Mouse (Mus musculus) MEL (cell line): Measurements from ENCODE around the gene Tprg. TPM values are rescaled to one million over a fixed set of nuclear protein-coding genes. Genes with fewer than 3 reads are reported as not detected.

Experiments used
- DNase-seq: peaks from one replicate; pipeline ENCODE4 v3.0.0; 2011; ENCODE audit warnings: low read depth, low spot score
- H3K27ac ChIP-seq: 2 replicates; pipeline ENCODE4 v1.5.1; 2012; ENCODE audit warnings: low read depth, mild to moderate bottlenecking, control low read depth, low read length, moderate library complexity; ENCODE audit not compliant: control insufficient read depth
- H3K27me3 ChIP-seq, 2 experiments: fragments of 150-350 bp in 1 of 2; sonication (generic) in 1 of 2; 2 replicates each; pipeline ENCODE4 v1.6.1; 2012; ENCODE audit warnings: low read length in 2 of 2, mild to moderate bottlenecking in 2 of 2, improper control_type of control experiment in 1 of 2, moderate library complexity in 1 of 2; ENCODE audit not compliant: insufficient read depth in 2 of 2, control insufficient read depth in 1 of 2
- H3K36me3 ChIP-seq, 2 experiments: 2 replicates each; pipeline ENCODE4 v1.6.1; 2012 to 2014; ENCODE audit warnings: low read length in 2 of 2, improper control_type of control experiment in 1 of 2, inconsistent platforms in 1 of 2, mild to moderate bottlenecking in 1 of 2; ENCODE audit not compliant: insufficient read depth in 2 of 2, control insufficient read depth in 1 of 2
- H3K4me1 ChIP-seq, 2 experiments: fragments of 150-350 bp in 1 of 2; sonication (generic) in 1 of 2; 2 replicates each; pipeline ENCODE4 v1.6.1; 2012; ENCODE audit warnings: low read length in 2 of 2, improper control_type of control experiment in 1 of 2, mild to moderate bottlenecking in 1 of 2; ENCODE audit not compliant: insufficient read depth in 2 of 2, control insufficient read depth in 1 of 2
- H3K4me3 ChIP-seq, 2 experiments: fragments of 150-350 bp in 1 of 2; sonication (generic) in 1 of 2; 2 replicates each; pipeline ENCODE4 v1.5.1; 2012; ENCODE audit warnings: low read depth in 2 of 2, low read length in 2 of 2, mild to moderate bottlenecking in 2 of 2, moderate library complexity in 2 of 2, control low read depth in 1 of 2, improper control_type of control experiment in 1 of 2; ENCODE audit not compliant: control insufficient read depth in 1 of 2, insufficient read depth in 1 of 2
- H3K79me2 ChIP-seq: 2 replicates; pipeline ENCODE4 v1.6.1; 2012; ENCODE audit warnings: mild to moderate bottlenecking, low read length, moderate library complexity; ENCODE audit not compliant: control insufficient read depth, poor library complexity, insufficient read depth
- H3K9ac ChIP-seq: 2 replicates; pipeline ENCODE4 v1.6.1; 2012; ENCODE audit warnings: low read depth, mild to moderate bottlenecking, control low read depth, low read length, moderate library complexity; ENCODE audit not compliant: control insufficient read depth, poor library complexity, severe bottlenecking
- H3K9me3 ChIP-seq: fragments of 150-350 bp; sonication (generic); replicated peaks from 2 replicates; pipeline ENCODE4 v1.6.1; 2012; ENCODE audit warnings: mild to moderate bottlenecking, low read length, improper control_type of control experiment, moderate library complexity; ENCODE audit not compliant: insufficient read depth
- CHD1 ChIP-seq: IDR thresholded peaks from 2 replicates; pipeline ENCODE4 v1.6.1; 2012; ENCODE audit warnings: low read depth, mild to moderate bottlenecking, inconsistent platforms, low read length, improper control_type of control experiment
- CTCF ChIP-seq, 3 experiments: IDR thresholded peaks in 2 of 3; conservative IDR thresholded peaks in 1 of 3; 2 replicates each; pipeline ENCODE4 v1.5.1; 2011 to 2012; ENCODE audit warnings: low read length in 3 of 3, low read depth in 2 of 3, mild to moderate bottlenecking in 2 of 3, improper control_type of control experiment in 1 of 3, inconsistent platforms in 1 of 3, mixed read lengths in 1 of 3, moderate library complexity in 1 of 3; ENCODE audit not compliant: control insufficient read depth in 1 of 3, insufficient read depth in 1 of 3, poor library complexity in 1 of 3, severe bottlenecking in 1 of 3
- ELF1 ChIP-seq: IDR thresholded peaks from 2 replicates; pipeline ENCODE4 v1.6.1; 2014; ENCODE audit warnings: low read depth, mild to moderate bottlenecking, inconsistent platforms, low read length, improper control_type of control experiment, moderate library complexity
- EP300 ChIP-seq, 2 experiments: IDR thresholded peaks; 2 replicates each; pipeline ENCODE4 v1.6.1; 2011; ENCODE audit warnings: improper control_type of control experiment in 2 of 2, low read length in 2 of 2, low read depth in 1 of 2, mild to moderate bottlenecking in 1 of 2
- GABPA ChIP-seq: IDR thresholded peaks from 2 replicates; pipeline ENCODE4 v1.6.1; 2012; ENCODE audit warnings: low read depth, mild to moderate bottlenecking, inconsistent platforms, low read length, improper control_type of control experiment, moderate library complexity
- HCFC1 ChIP-seq: IDR thresholded peaks from 2 replicates; pipeline ENCODE4 v1.6.1; 2012; ENCODE audit warnings: low read depth, mild to moderate bottlenecking, inconsistent platforms, low read length, improper control_type of control experiment, moderate library complexity
- MAFK ChIP-seq: IDR thresholded peaks from 2 replicates; pipeline ENCODE4 v1.6.1; 2011; ENCODE audit warnings: low read depth, mild to moderate bottlenecking, low read length, improper control_type of control experiment, borderline replicate concordance
- MAX ChIP-seq: IDR thresholded peaks from 2 replicates; pipeline ENCODE4 v1.6.1; 2011; ENCODE audit warnings: low read length, improper control_type of control experiment
- MYC ChIP-seq: IDR thresholded peaks from 2 replicates; pipeline ENCODE4 v1.6.1; 2011; ENCODE audit warnings: low read depth, mild to moderate bottlenecking, low read length, improper control_type of control experiment, moderate library complexity
- NELFE ChIP-seq: IDR thresholded peaks from 2 replicates; pipeline ENCODE4 v1.6.1; 2011; ENCODE audit warnings: low read depth, low read length, improper control_type of control experiment
- NRF1 ChIP-seq: IDR thresholded peaks from 2 replicates; pipeline ENCODE4 v1.6.1; 2014; ENCODE audit warnings: low read depth, mild to moderate bottlenecking, inconsistent platforms, low read length, improper control_type of control experiment, moderate library complexity; ENCODE audit not compliant: poor library complexity, insufficient read depth, severe bottlenecking
- POLR2AphosphoS5 ChIP-seq: IDR thresholded peaks from 2 replicates; pipeline ENCODE4 v1.6.1; 2012; ENCODE audit warnings: low read depth, borderline replicate concordance, mild to moderate bottlenecking, inconsistent platforms, low read length, moderate library complexity, mixed read lengths
- RAD21 ChIP-seq: IDR thresholded peaks from 2 replicates; pipeline ENCODE4 v1.6.1; 2011; ENCODE audit warnings: mild to moderate bottlenecking, low read depth, low read length, improper control_type of control experiment
- RCOR1 ChIP-seq: IDR thresholded peaks from 2 replicates; pipeline ENCODE4 v1.6.1; 2012; ENCODE audit warnings: low read depth, mild to moderate bottlenecking, inconsistent platforms, low read length, improper control_type of control experiment
- TAL1 ChIP-seq: IDR thresholded peaks from 2 replicates; pipeline ENCODE4 v1.6.1; 2012; ENCODE audit warnings: mild to moderate bottlenecking, inconsistent platforms, low read length, moderate library complexity, mixed read lengths
- TCF12 ChIP-seq: IDR thresholded peaks from 2 replicates; pipeline ENCODE4 v1.6.1; 2014; ENCODE audit warnings: low read depth, mild to moderate bottlenecking, inconsistent platforms, low read length, improper control_type of control experiment, moderate library complexity
- ZC3H11A ChIP-seq: IDR thresholded peaks from 2 replicates; pipeline ENCODE4 v1.6.1; 2012; ENCODE audit warnings: low read depth, mild to moderate bottlenecking, inconsistent platforms, low read length, improper control_type of control experiment
- polyA plus RNA-seq, 2 experiments: library from polyadenylated mRNA; stranded (reverse) in 1 of 2; unstranded in 1 of 2; fragments of >175 nt in 1 of 2; fragments of >200 nt in 1 of 2; gene quantifications; 2 replicates each; pipeline versions ENCODE4 v1.2.1 to v1.2.4; 2012; ENCODE audit warnings: low replicate concordance in 2 of 2, low read depth in 1 of 2; ENCODE audit not compliant: insufficient read length in 2 of 2, insufficient read depth in 1 of 2, missing spikeins in 1 of 2
- total RNA-seq: library from RNA; depleted of rRNA; stranded (reverse); fragments of 300-350 nt; gene quantifications from 2 replicates; pipeline ENCODE4 v1.2.3, GENCODE M21; 2012

Gene Tprg
- total and polyA plus RNA-seq, 3 experiments: not detected

GRCm38 (mm10) chr16:25413885-25414284 is 127.3 kb downstream of the Tprg start:
- Histone ChIP-seq H3K4me3 (no peak overlapping the region), H3K9ac (no peak overlapping the region)
- TF ChIP-seq MAFK (no peak), HCFC1 (no peak), RCOR1 (no peak), TCF12 (no peak), ELF1 (no peak), RAD21 (no peak), CHD1 (no peak), CTCF (IDR thresholded peaks at IDR 0.05 in 2 of 3, conservative IDR thresholded peaks at IDR 0.05 in 1 of 3; ENCODE audit: control insufficient read depth in 1 of 3, insufficient read depth in 1 of 3, low read depth in 2 of 3, low read length in 3 of 3, poor library complexity in 1 of 3, severe bottlenecking in 1 of 3) (no peak), MAX (no peak), EP300 (IDR thresholded peaks at IDR 0.05; ENCODE audit: low read depth in 1 of 2, low read length in 2 of 2) (no peak), POLR2AphosphoS5 (no peak), NRF1 (no peak)

DNA sequence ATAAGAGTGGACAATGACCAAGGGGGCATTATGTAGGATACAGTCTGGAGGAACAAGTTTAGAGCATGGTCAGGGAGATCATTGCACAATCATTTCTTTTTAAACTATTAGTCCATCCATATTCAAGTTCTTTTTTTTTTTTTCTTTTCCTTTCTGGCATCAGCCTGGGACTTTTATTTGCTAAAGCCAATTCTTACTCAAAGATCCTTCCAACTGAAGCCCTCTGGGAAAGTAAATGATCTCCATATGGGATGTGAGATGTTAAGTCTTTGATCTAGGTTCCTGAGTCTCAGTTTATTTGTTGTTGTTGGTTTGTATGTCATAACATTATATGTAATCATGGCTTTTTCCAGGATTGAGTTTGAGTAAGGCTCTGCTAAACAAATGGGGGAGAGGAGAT is 128.6 kb downstream of the Tprg start:
- Histone ChIP-seq H3K4me1 (no peaks in the 10 kb centered on the region), H3K27ac (no peak overlapping the region), H3K4me3 (no peak overlapping the region), H3K36me3 (no peaks in the 10 kb centered on the region), H3K9ac (no peak overlapping the region), H3K27me3 (no peaks in the 10 kb centered on the region), H3K9me3 (no peaks in the 10 kb centered on the region), H3K79me2 (no peaks in the 10 kb centered on the region)
- TF ChIP-seq TAL1: no peak
- TF ChIP-seq GABPA: no peak
- TF ChIP-seq NELFE: no peak
- TF ChIP-seq MYC: no peak
- TF ChIP-seq ZC3H11A: no peak
- TF ChIP-seq RAD21: no peak
- no peak for DNase-seq

More at GRCm38 (mm10) chr16:25413885-25414284, 127.3 kb downstream of the Tprg start:
- DNase-seq: no peak
- Histone ChIP-seq H3K4me1 (no peaks in the 10 kb centered on the region), H3K79me2 (no peaks in the 10 kb centered on the region), H3K27ac (no peak overlapping the region), H3K9me3 (no peaks in the 10 kb centered on the region), H3K36me3 (no peaks in the 10 kb centered on the region), H3K27me3 (no peaks in the 10 kb centered on the region)
